Comparison of ENCODE assay signal across 9 mouse cellular contexts in genomic region chr2:7089069-7089834, GRCm38 (mm10).
A peak's percentile ranks its signal among the peaks of the same experiment; 100 is the strongest.
DNase-seq lines count a peak whose midpoint lies in the region; ATAC-seq lines count a peak whose summit lies in the region.
"Had no signal": no experiment of that assay in that cellular context is flagged by ENCODE, and none has a peak within 500 bp of the region (broad histone marks: within the 10 kb centered on the region; RNA-seq: fewer than 3 reads in every experiment).

No protein-coding gene starts in this region.

- H3K4me3 ChIP-seq in forebrain, embryonic 15.5 days, result no peak overlapping the region
- no peak overlapping the region for H3K4me3 ChIP-seq in hindbrain, embryonic 12.5 days
- no peak overlapping the region for H3K4me3 ChIP-seq in kidney, embryonic 16.5 days (ENCODE audit: low read length)

- no peak overlapping the region for H3K4me2 ChIP-seq in forebrain, embryonic 15.5 days (replicated peaks)
- H3K4me2 ChIP-seq in hindbrain, embryonic 12.5 days (replicated peaks), result no peak overlapping the region
- no peak overlapping the region for H3K4me2 ChIP-seq in kidney, embryonic 16.5 days (replicated peaks; ENCODE audit: low read depth, low read length)

- H3K9ac ChIP-seq in forebrain, embryonic 15.5 days (replicated peaks), result no peak overlapping the region
- H3K9ac ChIP-seq in hindbrain, embryonic 12.5 days, result no peak overlapping the region
- H3K9ac ChIP-seq in kidney, embryonic 16.5 days (replicated peaks; ENCODE audit: low read length), result no peak overlapping the region

- DNase-seq in kidney, postnatal 10 days, result peak; percentile 29
- DNase-seq in kidney, adult 8-10 months, result no peak
- peak; percentile 3 for DNase-seq in adrenal gland, postnatal 25 days
- peak; percentile 79 for DNase-seq in lung, postnatal 14 days
- no peak for DNase-seq in MN1 (ENCODE audit: low spot score)

- H3K9me3 ChIP-seq in forebrain, embryonic 15.5 days, result no peaks in the 10 kb centered on the region
- H3K9me3 ChIP-seq in hindbrain, embryonic 12.5 days (replicated peaks), result no peaks in the 10 kb centered on the region
- no peaks in the 10 kb centered on the region for H3K9me3 ChIP-seq in kidney, embryonic 16.5 days (ENCODE audit: low read length)
- H3K9me3 ChIP-seq: G1E had no signal

- ATAC-seq in forebrain, embryonic 15.5 days (replicated peaks), result peak; percentile 93
- ATAC-seq in hindbrain, embryonic 12.5 days (ENCODE audit: low FRiP score), result peak; percentile 90
- ATAC-seq in kidney, embryonic 16.5 days (ENCODE audit: low FRiP score, low TSS enrichment), result no peak

- peaks cover 35% of the 10 kb centered on the region for H3K4me1 ChIP-seq in forebrain, embryonic 15.5 days
- peaks cover 10% of the 10 kb centered on the region for H3K4me1 ChIP-seq in hindbrain, embryonic 12.5 days
- peaks cover 6% of the 10 kb centered on the region for H3K4me1 ChIP-seq in kidney, embryonic 16.5 days (ENCODE audit: insufficient read depth, low read length)

- 2% methylated on average over 7 of the region's 7 CpGs for WGBS in forebrain, embryonic 15.5 days
- 9% methylated on average over 7 of the region's 7 CpGs for WGBS in hindbrain, embryonic 12.5 days
- WGBS in kidney, embryonic 16.5 days, result 47% methylated on average over 7 of the region's 7 CpGs

- no peaks in the 10 kb centered on the region for H3K27me3 ChIP-seq in forebrain, embryonic 15.5 days
- H3K27me3 ChIP-seq in hindbrain, embryonic 12.5 days, result no peaks in the 10 kb centered on the region
- no peaks in the 10 kb centered on the region for H3K27me3 ChIP-seq in kidney, embryonic 16.5 days (ENCODE audit: insufficient read depth, low read length)

- H3K36me3 ChIP-seq in forebrain, embryonic 15.5 days, result no peaks in the 10 kb centered on the region
- no peaks in the 10 kb centered on the region for H3K36me3 ChIP-seq in hindbrain, embryonic 12.5 days
- no peaks in the 10 kb centered on the region for H3K36me3 ChIP-seq in kidney, embryonic 16.5 days (ENCODE audit: insufficient read depth, low read length)
- H3K36me3 ChIP-seq: G1E had no signal

- H3K27ac ChIP-seq in forebrain, embryonic 15.5 days (replicated peaks), result peak overlapping the region; percentile 94
- peak overlapping the region; percentile 67 for H3K27ac ChIP-seq in hindbrain, embryonic 12.5 days
- no peak overlapping the region for H3K27ac ChIP-seq in kidney, embryonic 16.5 days (ENCODE audit: low read length)

Comparison
In these comparisons a context has a peak if more than half of its experiments do, and no peak if none do; other contexts are left out.
1. DNase-seq: peak in kidney, postnatal 10 days (single experiment), adrenal gland, postnatal 25 days (single experiment) and lung, postnatal 14 days (single experiment); none in kidney, adult 8-10 months (0 of 2) and MN1 (single experiment).